Mouse (Mus musculus): ENCODE measurements at regions not wholly inside any gene's neighbourhood (a gene's known extent, or its start where the extent isn't known, plus 50 kb on each side); places are given as distances from the start of the nearest gene placed in this dataset.

- TF ChIP-seq CTCF (IDR thresholded peaks at IDR 0.05; ENCODE audit: low read depth, low read length) (no peak), POLR2A (IDR thresholded peaks at IDR 0.05; ENCODE audit: extremely low read depth, insufficient read depth, low read length) (no peak)
Observed at GRCm38 (mm10) chr3:149404691-149405090, 414.3 kb upstream of the Adgrl2 start.
